Mouse (Mus musculus): ENCODE measurements around the gene B4galnt1. TPM values are rescaled to one million over a fixed set of nuclear protein-coding genes. Genes with fewer than 3 reads are reported as not detected.

B4galnt1 gene
- 1.1 and 1.8 TPM in 2 replicates for polyA plus RNA-seq (2015; fragmentation: Nextera tagmentation; extraction: Ambion mirVana)

GRCm38 (mm10) chr10:127164631-127165353, at the start of gene B4galnt1:
TSS of gene B4galnt1 (plus strand) at chr10:127165225.

GRCm38 (mm10) chr10:127121066-127121477, 44.0 kb upstream of the B4galnt1 start, which contains the start of gene Os9:
TSS of gene Os9 (minus strand) at chr10:127121131.

GRCm38 (mm10) chr10:127179871-127180694, 15.1 kb downstream of the B4galnt1 start, which contains the start of gene Slc26a10:
TSS of gene Slc26a10 (minus strand) at chr10:127180645.

GRCm38 (mm10) chr10:127189651-127190381, 24.8 kb downstream of the B4galnt1 start, which contains the start of gene Arhgef25:
TSS of gene Arhgef25 (minus strand) at chr10:127190083.

DNA sequence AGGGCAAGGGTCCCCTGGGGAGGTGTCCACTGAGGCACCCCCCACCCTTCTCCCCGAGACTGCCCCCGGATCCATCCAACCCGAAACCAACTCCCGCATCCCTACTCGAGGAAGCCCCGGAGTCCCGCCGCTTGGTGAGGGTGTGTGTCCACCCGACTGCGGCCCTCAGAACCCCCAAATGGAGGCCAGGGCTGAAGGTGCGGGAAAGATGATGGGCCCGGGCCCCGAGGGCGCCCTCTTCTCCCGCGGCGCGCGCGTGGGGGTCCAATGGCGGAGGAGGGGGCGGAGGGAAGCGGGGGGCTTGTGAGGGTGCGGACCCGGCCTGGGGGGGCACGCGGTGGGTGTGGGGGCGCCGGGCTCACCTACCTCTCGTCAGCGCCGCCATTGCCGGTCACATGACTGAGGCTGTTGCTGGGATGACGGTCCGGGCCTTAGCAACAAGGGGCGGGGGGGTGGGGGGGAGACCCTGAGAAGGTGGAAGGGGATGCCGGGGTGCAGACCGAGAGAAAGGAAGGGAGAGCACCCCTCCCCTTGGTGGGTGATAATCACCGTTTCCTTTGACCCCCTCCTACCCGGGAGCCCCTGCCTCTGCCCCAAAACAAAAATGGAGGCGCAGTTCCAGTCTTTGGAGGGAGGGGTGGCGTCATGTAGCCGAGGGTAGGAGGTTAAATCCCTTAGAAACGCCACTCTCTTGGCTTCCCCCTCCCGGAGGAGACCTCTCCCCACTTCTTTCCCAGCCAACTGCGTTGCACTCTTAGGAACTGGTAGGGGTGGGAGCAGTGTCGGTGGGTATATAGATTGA, 30.5 kb downstream of the B4galnt1 start, which contains the start of gene Dtx3:
TSS of gene Dtx3 (minus strand) at position 401 of the 802 bp plus-strand sequence.

DNA sequence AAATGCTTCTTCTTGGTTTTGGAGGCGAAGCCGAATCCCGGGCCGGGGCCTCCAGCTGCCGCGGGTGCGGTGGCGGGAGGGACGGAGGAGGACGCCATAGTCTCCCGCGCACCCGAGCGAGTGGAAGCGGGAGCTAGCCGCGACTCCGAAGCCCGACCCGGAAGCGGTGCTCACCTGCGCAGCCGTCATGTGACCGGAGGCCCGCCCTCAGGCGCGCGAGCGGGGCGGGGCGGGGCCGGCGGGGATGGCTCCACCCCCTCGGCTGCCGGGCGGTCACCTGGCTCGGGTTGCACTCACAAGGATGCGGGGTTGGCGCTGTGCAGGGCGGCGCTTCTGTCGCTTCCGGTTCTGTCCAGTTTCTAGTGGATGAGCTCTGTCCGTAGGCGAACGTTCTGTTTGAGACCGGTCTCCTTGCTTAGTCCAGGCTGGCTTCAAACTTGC, 46.4 kb downstream of the B4galnt1 start, which contains the start of gene Pip4k2c:
TSS of gene Pip4k2c (minus strand) at position 172 of the 441 bp plus-strand sequence.

Other genes with a start within 250 kb of the B4galnt1 start
- gene Ctdsp2, start 186.5 kb upstream of the B4galnt1 start, polyA plus RNA-seq (2015; fragmentation: Nextera tagmentation; extraction: Ambion mirVana): 43.0 and 46.3 TPM in 2 replicates
- 0.11 and 0.12 TPM in 2 replicates for gene Avil, start 164.5 kb upstream of the B4galnt1 start, polyA plus RNA-seq (2015; fragmentation: Nextera tagmentation; extraction: Ambion mirVana)
- gene Tsfm, start 134.4 kb upstream of the B4galnt1 start, polyA plus RNA-seq (2015; fragmentation: Nextera tagmentation; extraction: Ambion mirVana): 62.9 and 72.7 TPM in 2 replicates
- gene Mettl1, start 123.8 kb upstream of the B4galnt1 start, polyA plus RNA-seq (2015; fragmentation: Nextera tagmentation; extraction: Ambion mirVana): 29.7 and 32.8 TPM in 2 replicates
- 0.17 and 0.37 TPM in 2 replicates for gene Eef1akmt3, start 123.7 kb upstream of the B4galnt1 start, polyA plus RNA-seq (2015; fragmentation: Nextera tagmentation; extraction: Ambion mirVana)
- 0.10 and 0.21 TPM in 2 replicates for gene Cyp27b1, start 117.0 kb upstream of the B4galnt1 start, polyA plus RNA-seq (2015; fragmentation: Nextera tagmentation; extraction: Ambion mirVana)
- gene March9, start 105.0 kb upstream of the B4galnt1 start, polyA plus RNA-seq (2015; fragmentation: Nextera tagmentation; extraction: Ambion mirVana): 0.16 and 0.19 TPM in 2 replicates
- 313 and 366 TPM in 2 replicates for gene Cdk4, start 101.7 kb upstream of the B4galnt1 start, polyA plus RNA-seq (2015; fragmentation: Nextera tagmentation; extraction: Ambion mirVana)
- 63.3 and 77.1 TPM in 2 replicates for gene Tspan31, start 95.0 kb upstream of the B4galnt1 start, polyA plus RNA-seq (2015; fragmentation: Nextera tagmentation; extraction: Ambion mirVana)
- 0.04 and 0.05 TPM in 2 replicates for gene Agap2, start 89.9 kb upstream of the B4galnt1 start, polyA plus RNA-seq (2015; fragmentation: Nextera tagmentation; extraction: Ambion mirVana)
- gene Os9, start 44.1 kb upstream of the B4galnt1 start, polyA plus RNA-seq (2015; fragmentation: Nextera tagmentation; extraction: Ambion mirVana): 36.3 and 44.1 TPM in 2 replicates
- 1.7 and 2.8 TPM in 2 replicates for gene Slc26a10, start 15.4 kb downstream of the B4galnt1 start, polyA plus RNA-seq (2015; fragmentation: Nextera tagmentation; extraction: Ambion mirVana)
- gene Arhgef25, start 24.9 kb downstream of the B4galnt1 start, polyA plus RNA-seq (2015; fragmentation: Nextera tagmentation; extraction: Ambion mirVana): 20.1 and 22.7 TPM in 2 replicates
- 30.4 and 37.8 TPM in 2 replicates for gene Dtx3, start 30.5 kb downstream of the B4galnt1 start, polyA plus RNA-seq (2015; fragmentation: Nextera tagmentation; extraction: Ambion mirVana)
- 7.4 and 9.7 TPM in 2 replicates for gene Pip4k2c, start 46.4 kb downstream of the B4galnt1 start, polyA plus RNA-seq (2015; fragmentation: Nextera tagmentation; extraction: Ambion mirVana)
- 0.39 and 0.58 TPM in 2 replicates for gene Kif5a, start 98.1 kb downstream of the B4galnt1 start, polyA plus RNA-seq (2015; fragmentation: Nextera tagmentation; extraction: Ambion mirVana)
- 134 and 144 TPM in 2 replicates for gene Dctn2, start 101.1 kb downstream of the B4galnt1 start, polyA plus RNA-seq (2015; fragmentation: Nextera tagmentation; extraction: Ambion mirVana)
- 7.5 and 7.8 TPM in 2 replicates for gene Mbd6, start 123.8 kb downstream of the B4galnt1 start, polyA plus RNA-seq (2015; fragmentation: Nextera tagmentation; extraction: Ambion mirVana)
- gene Mars, start 146.6 kb downstream of the B4galnt1 start, polyA plus RNA-seq (2015; fragmentation: Nextera tagmentation; extraction: Ambion mirVana): 62.6 and 65.6 TPM in 2 replicates
- 3.8 and 5.7 TPM in 2 replicates for gene Arhgap9, start 156.7 kb downstream of the B4galnt1 start, polyA plus RNA-seq (2015; fragmentation: Nextera tagmentation; extraction: Ambion mirVana)
- 2.0 and 2.2 TPM in 2 replicates for gene Gli1, start 176.7 kb downstream of the B4galnt1 start, polyA plus RNA-seq (2015; fragmentation: Nextera tagmentation; extraction: Ambion mirVana)
- not detected in 2 replicates for gene Inhbe, start 189.2 kb downstream of the B4galnt1 start, polyA plus RNA-seq (2015; fragmentation: Nextera tagmentation; extraction: Ambion mirVana)
- gene Inhbc, start 205.2 kb downstream of the B4galnt1 start, polyA plus RNA-seq (2015; fragmentation: Nextera tagmentation; extraction: Ambion mirVana): not detected in 2 replicates
- 19.0 and 21.7 TPM in 2 replicates for gene R3hdm2, start 215.1 kb downstream of the B4galnt1 start, polyA plus RNA-seq (2015; fragmentation: Nextera tagmentation; extraction: Ambion mirVana)